Mouse (Mus musculus): ENCODE measurements around the gene Myo18a. TPM values are rescaled to one million over a fixed set of nuclear protein-coding genes. Genes with fewer than 3 reads are reported as not detected.

Gene Myo18a
- polyA plus RNA-seq, 1 experiment, result 57.0 TPM

- no peak overlapping the region for H3K4me3 ChIP-seq (ENCODE audit: insufficient read depth, poor library complexity, severe bottlenecking)
- no peak overlapping the region for H3ac ChIP-seq (ENCODE audit: control insufficient read depth, insufficient read length, low read depth)
- no peaks in the 10 kb centered on the region for H3K79me3 ChIP-seq (ENCODE audit: low read depth)
- peaks cover 45% of the 10 kb centered on the region for H3K27me3 ChIP-seq (ENCODE audit: control insufficient read depth, insufficient read depth, insufficient read length)
- H3K79me2 ChIP-seq (ENCODE audit: control insufficient read depth, insufficient read depth), result no peaks in the 10 kb centered on the region
- no peaks in the 10 kb centered on the region for H3K36me3 ChIP-seq (ENCODE audit: control insufficient read depth, insufficient read depth)
- no peak for TF ChIP-seq MYOG (IDR thresholded peaks at IDR 0.05; ENCODE audit: control insufficient read depth, extremely low read depth, insufficient read length)
- no peak for TF ChIP-seq MAX (IDR thresholded peaks at IDR 0.05)
- TF ChIP-seq FOSL1 (IDR thresholded peaks at IDR 0.05; ENCODE audit: insufficient read depth, low read length, poor library complexity, severe bottlenecking), result no peak
- no peak for TF ChIP-seq CEBPB (IDR thresholded peaks at IDR 0.05; ENCODE audit: low read depth)
- TF ChIP-seq CTCF (IDR thresholded peaks at IDR 0.05; ENCODE audit: control insufficient read depth, insufficient read depth, insufficient read length), result no peak
- no peak for TF ChIP-seq USF1 (IDR thresholded peaks at IDR 0.05; ENCODE audit: low read depth)
- no peak for TF ChIP-seq MYOD1 (IDR thresholded peaks at IDR 0.05; ENCODE audit: control insufficient read depth, insufficient read length, low read depth)
These were observed 130.2 kb downstream of the Myo18a start for GRCm38 (mm10) chr11:77893283-77893682.

- Histone ChIP-seq H3K4me3 (ENCODE audit: insufficient read depth, poor library complexity, severe bottlenecking) (no peak within 1 kb of the TSS), H3K36me3 (ENCODE audit: control insufficient read depth, insufficient read depth) (no peaks in the 10 kb centered on the region), H3ac (ENCODE audit: control insufficient read depth, insufficient read length, low read depth) (no peak within 1 kb of the TSS), H3K27me3 (ENCODE audit: control insufficient read depth, insufficient read depth, insufficient read length) (peaks cover 47% of the 10 kb centered on the region), H3K79me3 (ENCODE audit: low read depth) (no peaks in the 10 kb centered on the region), H3K79me2 (ENCODE audit: control insufficient read depth, insufficient read depth) (no peaks in the 10 kb centered on the region)
- no peak for TF ChIP-seq MYOG (IDR thresholded peaks at IDR 0.05; ENCODE audit: control insufficient read depth, extremely low read depth, insufficient read length)
- no peak for TF ChIP-seq MYOD1 (IDR thresholded peaks at IDR 0.05; ENCODE audit: control insufficient read depth, insufficient read length, low read depth)
- TF ChIP-seq USF1 (IDR thresholded peaks at IDR 0.05; ENCODE audit: low read depth), result no peak
- TF ChIP-seq CEBPB (IDR thresholded peaks at IDR 0.05; ENCODE audit: low read depth), result no peak
- TF ChIP-seq CTCF (IDR thresholded peaks at IDR 0.05; ENCODE audit: control insufficient read depth, insufficient read depth, insufficient read length), result no peak
These were observed 131.0 kb downstream of the Myo18a start, which contains the start of gene Pipox for GRCm38 (mm10) chr11:77893787-77894718. TSS of gene Pipox (minus strand) at chr11:77894096.

- Histone ChIP-seq H3ac (ENCODE audit: control insufficient read depth, insufficient read length, low read depth) (no peak overlapping the region), H3K4me3 (ENCODE audit: insufficient read depth, poor library complexity, severe bottlenecking) (no peak overlapping the region), H3K79me3 (ENCODE audit: low read depth) (no peaks in the 10 kb centered on the region), H3K27me3 (ENCODE audit: control insufficient read depth, insufficient read depth, insufficient read length) (peaks cover 56% of the 10 kb centered on the region), H3K36me3 (ENCODE audit: control insufficient read depth, insufficient read depth) (no peaks in the 10 kb centered on the region), H3K79me2 (ENCODE audit: control insufficient read depth, insufficient read depth) (no peaks in the 10 kb centered on the region)
- TF ChIP-seq CTCF (IDR thresholded peaks at IDR 0.05; ENCODE audit: control insufficient read depth, insufficient read depth, insufficient read length), result no peak
- peak; percentile 29 for TF ChIP-seq USF1 (IDR thresholded peaks at IDR 0.05; ENCODE audit: low read depth)
These were observed 131.9 kb downstream of the Myo18a start for GRCm38 (mm10) chr11:77894967-77895366.

GRCm38 (mm10) chr11:77896011-77896410, 133.0 kb downstream of the Myo18a start:
- no peak overlapping the region for H3ac ChIP-seq (ENCODE audit: control insufficient read depth, insufficient read length, low read depth)
- H3K79me2 ChIP-seq (ENCODE audit: control insufficient read depth, insufficient read depth), result no peaks in the 10 kb centered on the region
- no peaks in the 10 kb centered on the region for H3K79me3 ChIP-seq (ENCODE audit: low read depth)
- H3K27me3 ChIP-seq (ENCODE audit: control insufficient read depth, insufficient read depth, insufficient read length), result peaks cover 62% of the 10 kb centered on the region
- TF ChIP-seq USF1 (IDR thresholded peaks at IDR 0.05; ENCODE audit: low read depth) (no peak), MAX (IDR thresholded peaks at IDR 0.05) (no peak), CEBPB (IDR thresholded peaks at IDR 0.05; ENCODE audit: low read depth) (no peak), CTCF (IDR thresholded peaks at IDR 0.05; ENCODE audit: control insufficient read depth, insufficient read depth, insufficient read length) (no peak), FOSL1 (IDR thresholded peaks at IDR 0.05; ENCODE audit: insufficient read depth, low read length, poor library complexity, severe bottlenecking) (no peak), MYOD1 (IDR thresholded peaks at IDR 0.05; ENCODE audit: control insufficient read depth, insufficient read length, low read depth) (no peak), MYOG (IDR thresholded peaks at IDR 0.05; ENCODE audit: control insufficient read depth, extremely low read depth, insufficient read length) (no peak)
- no peaks in the 10 kb centered on the region for H3K36me3 ChIP-seq (ENCODE audit: control insufficient read depth, insufficient read depth)
- no peak overlapping the region for H3K4me3 ChIP-seq (ENCODE audit: insufficient read depth, poor library complexity, severe bottlenecking)

GRCm38 (mm10) chr11:77896480-77896819, 133.4 kb downstream of the Myo18a start:
- no peak overlapping the region for H3K4me3 ChIP-seq (ENCODE audit: insufficient read depth, poor library complexity, severe bottlenecking)
- no peaks in the 10 kb centered on the region for H3K79me3 ChIP-seq (ENCODE audit: low read depth)
- no peaks in the 10 kb centered on the region for H3K79me2 ChIP-seq (ENCODE audit: control insufficient read depth, insufficient read depth)
- no peak for TF ChIP-seq CEBPB (IDR thresholded peaks at IDR 0.05; ENCODE audit: low read depth)
- no peak overlapping the region for H3ac ChIP-seq (ENCODE audit: control insufficient read depth, insufficient read length, low read depth)
- no peaks in the 10 kb centered on the region for H3K36me3 ChIP-seq (ENCODE audit: control insufficient read depth, insufficient read depth)
- peaks cover 67% of the 10 kb centered on the region for H3K27me3 ChIP-seq (ENCODE audit: control insufficient read depth, insufficient read depth, insufficient read length)
